Mouse (Mus musculus): Measurements from ENCODE around the gene Odf3l2. TPM values are rescaled to one million over a fixed set of nuclear protein-coding genes. Genes with fewer than 3 reads are reported as not detected.

The Odf3l2 gene
- polyA plus RNA-seq, 1 experiment from 2014 or later = 0.17 TPM

DNA sequence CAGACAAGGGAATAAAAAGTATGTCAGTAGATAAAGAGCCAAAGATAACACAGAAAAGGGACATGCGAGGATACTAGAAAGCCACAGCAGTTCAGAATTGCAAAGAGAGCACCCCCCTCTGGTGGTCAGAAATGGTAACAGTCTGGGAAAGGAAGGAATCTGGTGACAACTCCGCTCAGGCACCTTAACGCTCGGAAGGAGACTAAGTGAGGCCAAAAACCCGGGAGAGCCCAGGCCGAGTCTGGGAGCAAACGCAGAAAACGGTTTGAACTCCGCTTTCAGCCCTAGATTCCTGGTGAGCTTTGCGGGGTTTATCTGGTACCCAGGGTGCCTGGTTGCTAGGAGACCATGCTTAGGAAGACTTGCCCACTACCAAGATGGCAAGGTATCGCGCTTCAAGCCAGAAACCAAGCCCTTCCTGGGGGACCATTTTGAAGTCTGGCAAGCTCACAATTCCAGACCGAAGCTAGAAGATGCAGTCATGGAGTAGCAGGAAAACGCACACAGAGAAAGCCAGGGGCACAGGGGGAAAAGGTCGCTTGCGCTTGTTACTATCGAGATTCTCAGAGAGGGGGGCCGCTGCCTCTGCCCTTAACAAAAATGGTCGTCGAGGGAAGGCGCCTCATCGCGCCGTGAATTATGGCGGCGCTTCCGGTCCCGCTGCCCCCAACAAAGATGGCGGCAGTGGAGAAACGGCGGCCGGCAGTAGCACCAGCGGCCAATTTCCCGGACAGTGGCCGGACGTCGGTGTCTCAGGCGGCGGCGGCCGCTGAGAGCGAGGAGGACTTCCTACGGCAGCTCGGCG lies 23.4 kb upstream of the Odf3l2 start, which contains the start of gene Tpgs1:
Tpgs1 (plus strand) TSS at position 599 of the 805 bp plus-strand sequence.
- peak within 1 kb of the TSS; percentile 76 for H3K9ac ChIP-seq (replicated peaks)
- WGBS = under 1% methylated on average over 45 of the region's 45 CpGs
- no peaks in the 10 kb centered on the region for H3K27me3 ChIP-seq (replicated peaks)
- H3K4me1 ChIP-seq = peaks cover 37% of the 10 kb centered on the region
- H3K4me2 ChIP-seq = peak within 1 kb of the TSS; percentile 95
- H3K4me3 ChIP-seq (replicated peaks) = peak within 1 kb of the TSS; percentile 61
- peak within 1 kb of the TSS; percentile 94 for H3K27ac ChIP-seq (replicated peaks)
- ATAC-seq (ENCODE audit: low FRiP score) = peak; percentile 87
- peaks cover 11% of the 10 kb centered on the region; the same call in 1 of the 2 replicates for H3K36me3 ChIP-seq
- H3K9me3 ChIP-seq (replicated peaks) = no peaks in the 10 kb centered on the region

DNA sequence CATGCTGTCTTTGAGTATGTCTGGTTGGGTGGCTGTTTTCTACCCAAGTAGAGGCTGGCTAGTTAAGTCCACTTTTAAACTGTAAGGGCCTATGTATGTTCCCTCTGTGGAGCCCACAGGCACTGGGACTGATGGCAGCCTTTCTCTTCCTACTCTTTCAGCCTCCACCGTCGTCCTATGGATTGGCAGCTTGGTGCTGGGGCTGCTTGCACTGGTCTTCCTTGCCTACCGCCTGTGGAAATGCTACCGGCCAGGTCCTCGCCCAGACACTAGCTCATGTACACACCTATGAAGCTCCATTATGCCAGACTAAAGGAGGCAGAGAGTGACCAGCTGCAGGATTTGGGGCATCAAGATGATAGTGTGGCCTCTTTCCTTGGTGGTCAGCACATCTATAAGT lies 22.5 kb upstream of the Odf3l2 start:
- peak overlapping the region; percentile 76; the same call in 1 of the 2 replicates for H3K9ac ChIP-seq (replicated peaks)
- peak overlapping the region; percentile 94 for H3K27ac ChIP-seq (replicated peaks)
- H3K4me3 ChIP-seq (replicated peaks) = peak overlapping the region; percentile 61
- H3K27me3 ChIP-seq (replicated peaks) = no peaks in the 10 kb centered on the region
- no peak for ATAC-seq (ENCODE audit: low FRiP score)
- peaks cover 40% of the 10 kb centered on the region for H3K4me1 ChIP-seq
- no peaks in the 10 kb centered on the region for H3K9me3 ChIP-seq (replicated peaks)
- 73% methylated on average over 5 of the region's 5 CpGs for WGBS
- peaks cover 5% of the 10 kb centered on the region; the same call in 1 of the 2 replicates for H3K36me3 ChIP-seq
- peak overlapping the region; percentile 95 for H3K4me2 ChIP-seq

DNA sequence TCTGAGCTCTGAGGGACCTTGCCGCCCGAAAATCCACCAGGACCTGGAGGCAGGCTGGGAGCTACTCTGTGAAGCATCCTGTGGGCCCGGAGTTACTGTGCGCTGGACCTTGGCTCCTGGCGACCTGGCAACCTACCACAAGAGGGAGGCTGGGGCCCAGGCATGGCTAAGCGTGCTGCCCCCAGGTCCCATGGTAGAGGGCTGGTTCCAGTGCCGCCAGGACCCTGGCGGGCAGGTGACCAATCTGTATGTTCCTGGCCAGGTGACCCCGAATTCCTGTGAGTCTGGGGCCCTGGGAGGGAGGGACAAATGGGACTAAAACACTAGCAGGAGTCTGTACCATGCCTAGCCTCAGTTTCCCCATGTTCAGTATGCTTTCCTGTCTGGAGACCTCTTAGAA lies 21.0 kb upstream of the Odf3l2 start:
- H3K27me3 ChIP-seq (replicated peaks) = no peaks in the 10 kb centered on the region
- 66% methylated on average over 9 of the region's 9 CpGs for WGBS
- no peaks in the 10 kb centered on the region for H3K36me3 ChIP-seq
- no peak overlapping the region for H3K4me3 ChIP-seq (replicated peaks)
- no peak overlapping the region for H3K27ac ChIP-seq (replicated peaks)
- no peak overlapping the region for H3K9ac ChIP-seq (replicated peaks)
- no peak for ATAC-seq (ENCODE audit: low FRiP score)
- H3K4me1 ChIP-seq = peaks cover 32% of the 10 kb centered on the region
- no peaks in the 10 kb centered on the region for H3K9me3 ChIP-seq (replicated peaks)
- H3K4me2 ChIP-seq = no peak overlapping the region

GRCm38 (mm10) chr10:79665051-79665450 lies 19.5 kb upstream of the Odf3l2 start:
- no peak for ATAC-seq (ENCODE audit: low FRiP score)
- Histone ChIP-seq H3K36me3 (no peaks in the 10 kb centered on the region), H3K4me2 (no peak overlapping the region), H3K4me1 (peaks cover 18% of the 10 kb centered on the region), H3K27me3 (replicated peaks) (no peaks in the 10 kb centered on the region), H3K9ac (replicated peaks) (no peak overlapping the region), H3K4me3 (replicated peaks) (no peak overlapping the region), H3K27ac (replicated peaks) (no peak overlapping the region), H3K9me3 (replicated peaks) (no peaks in the 10 kb centered on the region)
- 83% methylated on average over 8 of the region's 8 CpGs for WGBS

DNA sequence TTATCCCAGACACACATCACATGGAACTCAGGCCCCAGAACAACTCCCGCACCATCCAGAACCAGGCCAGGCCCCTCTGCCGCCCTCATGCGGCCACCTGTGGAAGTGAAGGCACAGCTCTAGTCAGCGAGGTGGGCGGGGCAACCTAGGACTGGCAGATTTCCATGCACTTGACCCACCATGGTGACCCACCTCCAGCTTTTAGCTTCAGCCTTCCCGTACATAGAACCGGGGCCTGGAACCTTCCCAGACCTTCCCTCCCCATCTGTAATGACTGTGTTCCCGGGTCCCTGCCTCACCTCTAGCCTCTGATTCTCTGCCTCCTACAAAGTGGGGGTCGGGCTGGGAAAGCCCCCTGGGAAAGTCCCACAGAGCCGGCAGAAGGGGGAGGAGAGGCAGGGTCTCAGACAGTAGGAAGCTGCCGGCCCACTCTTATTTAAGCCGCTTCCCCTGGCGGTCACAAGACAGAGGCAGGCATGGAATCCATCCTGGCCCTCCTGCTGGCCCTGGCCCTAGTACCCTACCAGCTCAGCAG lies 18.7 kb upstream of the Odf3l2 start, which contains the start of gene Madcam1:
Madcam1 (plus strand) TSS at position 429 of the 535 bp plus-strand sequence.
- no peak within 1 kb of the TSS for H3K4me2 ChIP-seq
- H3K4me1 ChIP-seq = peaks cover 17% of the 10 kb centered on the region
- H3K27ac ChIP-seq (replicated peaks) = no peak within 1 kb of the TSS
- no peaks in the 10 kb centered on the region for H3K27me3 ChIP-seq (replicated peaks)
- ATAC-seq (ENCODE audit: low FRiP score) = peak; percentile 8; the same call in 1 of the 2 replicates
- WGBS = 13% methylated on average over 13 of the region's 13 CpGs
- no peaks in the 10 kb centered on the region for H3K9me3 ChIP-seq (replicated peaks)
- H3K4me3 ChIP-seq (replicated peaks) = no peak within 1 kb of the TSS
- no peaks in the 10 kb centered on the region for H3K36me3 ChIP-seq
- H3K9ac ChIP-seq (replicated peaks) = no peak within 1 kb of the TSS

DNA sequence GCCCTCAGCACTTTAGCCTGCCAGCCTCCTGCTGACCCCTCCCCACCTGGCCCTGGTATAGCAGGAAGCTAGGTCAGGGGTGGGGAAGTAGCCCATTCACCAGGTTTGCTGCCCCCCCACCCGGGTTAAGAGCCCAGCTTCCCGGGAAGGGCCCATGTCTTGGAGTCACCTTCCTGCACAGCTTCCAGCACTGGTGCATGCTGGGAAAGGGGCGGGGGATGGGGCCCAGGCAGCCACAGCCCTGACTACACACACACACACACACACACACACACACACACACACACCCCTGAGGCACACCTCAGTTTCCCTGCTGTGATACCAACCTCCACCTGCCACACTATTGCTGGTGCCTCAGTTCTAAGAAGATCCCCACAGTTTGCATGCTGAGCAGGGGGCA lies 16.3 kb upstream of the Odf3l2 start:
- Histone ChIP-seq H3K9ac (replicated peaks) (no peak overlapping the region), H3K27me3 (replicated peaks) (no peaks in the 10 kb centered on the region), H3K27ac (replicated peaks) (no peak overlapping the region), H3K36me3 (no peaks in the 10 kb centered on the region), H3K9me3 (replicated peaks) (no peaks in the 10 kb centered on the region), H3K4me2 (no peak overlapping the region), H3K4me1 (peaks cover 7% of the 10 kb centered on the region), H3K4me3 (replicated peaks) (no peak overlapping the region)
- ATAC-seq (ENCODE audit: low FRiP score) = no peak
- 50% methylated on average over 3 of the region's 3 CpGs for WGBS

- H3K9me3 ChIP-seq (replicated peaks) = no peaks in the 10 kb centered on the region
- WGBS = 76% methylated on average over 2 of the region's 2 CpGs
Measured at GRCm38 (mm10) chr10:79660298-79660697, 14.8 kb upstream of the Odf3l2 start.

GRCm38 (mm10) chr10:79658829-79659228 lies 13.3 kb upstream of the Odf3l2 start:
- no peak for ATAC-seq (ENCODE audit: low FRiP score)
- H3K9me3 ChIP-seq (replicated peaks) = no peaks in the 10 kb centered on the region
- 22% methylated on average over 4 of the region's 4 CpGs for WGBS

More at GRCm38 (mm10) chr10:79660298-79660697, 14.8 kb upstream of the Odf3l2 start:
- no peak for ATAC-seq (ENCODE audit: low FRiP score)
- no peak overlapping the region for H3K9ac ChIP-seq (replicated peaks)
- no peak overlapping the region for H3K27ac ChIP-seq (replicated peaks)
- no peaks in the 10 kb centered on the region for H3K36me3 ChIP-seq
- H3K27me3 ChIP-seq (replicated peaks) = no peaks in the 10 kb centered on the region
- H3K4me3 ChIP-seq (replicated peaks) = no peak overlapping the region
- H3K4me2 ChIP-seq = no peak overlapping the region
- H3K4me1 ChIP-seq = peaks cover 12% of the 10 kb centered on the region

DNA sequence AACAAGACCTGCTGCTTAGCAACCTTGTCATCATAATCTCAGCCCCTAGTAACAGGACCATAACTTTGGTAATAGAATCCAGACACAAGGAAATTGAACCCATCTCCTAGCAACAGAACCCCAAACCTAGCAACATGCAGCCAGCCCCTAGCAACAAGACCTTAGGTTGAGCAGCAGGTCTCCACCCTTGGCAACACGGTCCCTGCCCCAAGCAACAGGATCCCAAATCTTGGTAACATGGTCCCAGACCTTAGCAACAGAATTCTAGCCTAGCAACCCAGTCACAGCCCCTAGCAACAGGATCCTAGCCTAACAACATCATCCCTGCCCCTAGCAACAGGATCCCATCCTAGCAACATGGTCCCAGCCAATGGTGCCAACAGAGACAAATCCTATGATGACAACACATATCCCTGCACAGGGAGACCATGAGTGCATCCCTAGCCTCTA lies 9.4 kb upstream of the Odf3l2 start:
- H3K4me3 ChIP-seq (replicated peaks) = no peak overlapping the region
- peaks cover 9% of the 10 kb centered on the region for H3K27me3 ChIP-seq (replicated peaks)
- H3K9me3 ChIP-seq (replicated peaks) = no peaks in the 10 kb centered on the region
- H3K4me2 ChIP-seq = no peak overlapping the region
- peak overlapping the region; percentile 64 for H3K27ac ChIP-seq (replicated peaks)
- peaks cover 18% of the 10 kb centered on the region for H3K4me1 ChIP-seq
- H3K36me3 ChIP-seq = no peaks in the 10 kb centered on the region
- peak; percentile 86 for ATAC-seq (ENCODE audit: low FRiP score)
- 3% methylated on average over 1 of the region's 1 CpGs for WGBS
- H3K9ac ChIP-seq (replicated peaks) = no peak overlapping the region

More at GRCm38 (mm10) chr10:79658829-79659228, 13.3 kb upstream of the Odf3l2 start:
- no peaks in the 10 kb centered on the region for H3K27me3 ChIP-seq (replicated peaks)
- H3K4me2 ChIP-seq = no peak overlapping the region
- H3K9ac ChIP-seq (replicated peaks) = no peak overlapping the region
- H3K4me3 ChIP-seq (replicated peaks) = no peak overlapping the region
- H3K27ac ChIP-seq (replicated peaks) = no peak overlapping the region
- H3K36me3 ChIP-seq = no peaks in the 10 kb centered on the region
- H3K4me1 ChIP-seq = peaks cover 19% of the 10 kb centered on the region

- Histone ChIP-seq H3K4me2 (no peak overlapping the region), H3K4me3 (replicated peaks) (no peak overlapping the region), H3K9ac (replicated peaks) (no peak overlapping the region), H3K27ac (replicated peaks) (no peak overlapping the region), H3K4me1 (peaks cover 18% of the 10 kb centered on the region), H3K9me3 (replicated peaks) (no peaks in the 10 kb centered on the region), H3K36me3 (no peaks in the 10 kb centered on the region), H3K27me3 (replicated peaks) (peaks cover 9% of the 10 kb centered on the region)
- WGBS = 89% methylated on average over 7 of the region's 7 CpGs
- no peak for ATAC-seq (ENCODE audit: low FRiP score)
Measured at GRCm38 (mm10) chr10:79652789-79653188, 7.3 kb upstream of the Odf3l2 start.

DNA sequence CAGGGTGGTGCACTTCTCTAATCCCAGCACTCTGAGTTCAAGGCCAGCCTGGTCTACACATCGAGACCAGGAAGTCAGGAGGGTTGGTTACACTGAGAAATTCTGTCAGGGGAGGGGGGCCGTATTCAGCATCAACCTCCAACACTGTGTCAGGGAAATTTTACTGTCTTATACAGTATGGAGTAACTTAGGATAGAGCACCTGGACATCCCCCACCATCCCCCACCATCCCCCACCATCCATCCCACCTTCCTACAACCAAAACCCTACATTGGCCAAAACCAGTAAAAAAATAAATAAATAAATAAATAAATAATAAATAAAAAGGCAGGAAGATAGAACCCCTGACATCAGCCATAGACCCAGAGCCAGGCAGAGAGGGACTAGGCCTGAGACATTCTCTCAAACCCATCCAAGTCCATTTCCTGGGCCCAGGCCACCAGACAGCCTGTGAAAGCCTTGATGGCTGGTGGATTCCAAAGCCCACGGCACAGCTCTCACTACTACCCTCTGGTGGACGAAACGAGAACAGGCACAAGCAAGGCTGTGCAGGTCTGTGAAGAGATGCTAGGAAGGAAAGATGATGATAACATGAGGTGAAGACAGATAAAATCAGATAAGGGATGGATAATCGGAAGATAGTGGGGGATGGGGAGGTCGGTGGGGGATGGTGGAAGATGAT lies 3.7 kb upstream of the Odf3l2 start:
- 32% methylated on average over 7 of the region's 7 CpGs for WGBS
- Histone ChIP-seq H3K4me2 (no peak overlapping the region), H3K4me1 (peaks cover 3% of the 10 kb centered on the region; the same call in 1 of the 2 replicates), H3K9ac (replicated peaks) (no peak overlapping the region), H3K9me3 (replicated peaks) (no peaks in the 10 kb centered on the region), H3K27ac (replicated peaks) (no peak overlapping the region), H3K36me3 (no peaks in the 10 kb centered on the region), H3K4me3 (replicated peaks) (no peak overlapping the region), H3K27me3 (replicated peaks) (peaks cover 9% of the 10 kb centered on the region)
- ATAC-seq (ENCODE audit: low FRiP score) = peak; percentile 67; the same call in 1 of the 2 replicates
